Mouse (Mus musculus): ENCODE data around the gene Med24. TPM values are rescaled to one million over a fixed set of nuclear protein-coding genes. Genes with fewer than 3 reads are reported as not detected.

Gene Med24
- 40.2 and 55.7 TPM in 2 replicates for polyA plus RNA-seq (2012; ENCODE audit: insufficient read depth, low replicate concordance)

- Histone ChIP-seq H3K9me3 (peaks cover 2% of the 10 kb centered on the region), H3K27me3 (replicated peaks) (no peaks in the 10 kb centered on the region), H3K36me3 (replicated peaks; ENCODE audit: low read length) (peaks cover 38% of the 10 kb centered on the region), H3K4me3 (replicated peaks) (peak within 1 kb of the TSS; percentile 96), H3K4me1 (peaks cover 16% of the 10 kb centered on the region)
- TF ChIP-seq GATA1 (IDR thresholded peaks at IDR 0.05; ENCODE audit: borderline replicate concordance, low read length) (no peak), FLI1 (IDR thresholded peaks at IDR 0.05; ENCODE audit: low read length) (no peak)
These were observed at the start of gene Med24 for GRCm38 (mm10) chr11:98729119-98729588. Med24 (minus strand) TSS chr11:98729435.

- H3K36me3 ChIP-seq (replicated peaks; ENCODE audit: low read length) = peaks cover 2% of the 10 kb centered on the region
- no peaks in the 10 kb centered on the region for H3K9me3 ChIP-seq
- H3K4me1 ChIP-seq = peaks cover 85% of the 10 kb centered on the region
- TF ChIP-seq GATA1 (IDR thresholded peaks at IDR 0.05; ENCODE audit: borderline replicate concordance, low read length) (no peak), FLI1 (IDR thresholded peaks at IDR 0.05; ENCODE audit: low read length) (no peak)
- peak overlapping the region; percentile 62 for H3K4me3 ChIP-seq (replicated peaks)
- H3K27me3 ChIP-seq (replicated peaks) = no peaks in the 10 kb centered on the region
These were observed 48.7 kb upstream of the Med24 start for GRCm38 (mm10) chr11:98777888-98778287.

GRCm38 (mm10) chr11:98776843-98777590 lies 47.8 kb upstream of the Med24 start:
- no peak for TF ChIP-seq FLI1 (IDR thresholded peaks at IDR 0.05; ENCODE audit: low read length)
- no peak for TF ChIP-seq GATA1 (IDR thresholded peaks at IDR 0.05; ENCODE audit: borderline replicate concordance, low read length)
- H3K27me3 ChIP-seq (replicated peaks) = no peaks in the 10 kb centered on the region
- H3K36me3 ChIP-seq (replicated peaks; ENCODE audit: low read length) = peaks cover 4% of the 10 kb centered on the region
- peak overlapping the region; percentile 92 for H3K4me3 ChIP-seq (replicated peaks)
- peaks cover 85% of the 10 kb centered on the region for H3K4me1 ChIP-seq
- no peaks in the 10 kb centered on the region for H3K9me3 ChIP-seq

GRCm38 (mm10) chr11:98776052-98776764 lies 47.0 kb upstream of the Med24 start:
- TF ChIP-seq GATA1 (IDR thresholded peaks at IDR 0.05; ENCODE audit: borderline replicate concordance, low read length) = no peak
- no peak for TF ChIP-seq FLI1 (IDR thresholded peaks at IDR 0.05; ENCODE audit: low read length)
- Histone ChIP-seq H3K27me3 (replicated peaks) (no peaks in the 10 kb centered on the region), H3K4me3 (replicated peaks) (peak overlapping the region; percentile 92), H3K36me3 (replicated peaks; ENCODE audit: low read length) (peaks cover 12% of the 10 kb centered on the region), H3K9me3 (no peaks in the 10 kb centered on the region), H3K4me1 (peaks cover 85% of the 10 kb centered on the region)

GRCm38 (mm10) chr11:98775348-98776051 lies 46.3 kb upstream of the Med24 start:
- no peak for TF ChIP-seq FLI1 (IDR thresholded peaks at IDR 0.05; ENCODE audit: low read length)
- no peak for TF ChIP-seq GATA1 (IDR thresholded peaks at IDR 0.05; ENCODE audit: borderline replicate concordance, low read length)
- Histone ChIP-seq H3K9me3 (no peaks in the 10 kb centered on the region), H3K4me1 (peaks cover 91% of the 10 kb centered on the region), H3K4me3 (replicated peaks) (peak overlapping the region; percentile 92), H3K36me3 (replicated peaks; ENCODE audit: low read length) (peaks cover 19% of the 10 kb centered on the region), H3K27me3 (replicated peaks) (no peaks in the 10 kb centered on the region)

- Histone ChIP-seq H3K9me3 (no peaks in the 10 kb centered on the region), H3K36me3 (replicated peaks; ENCODE audit: low read length) (peaks cover 26% of the 10 kb centered on the region), H3K4me1 (peaks cover 93% of the 10 kb centered on the region), H3K4me3 (replicated peaks) (peak within 1 kb of the TSS; percentile 92), H3K27me3 (replicated peaks) (no peaks in the 10 kb centered on the region)
- TF ChIP-seq GATA1 (IDR thresholded peaks at IDR 0.05; ENCODE audit: borderline replicate concordance, low read length) (no peak), FLI1 (IDR thresholded peaks at IDR 0.05; ENCODE audit: low read length) (no peak)
These were observed 45.5 kb upstream of the Med24 start, which contains the start of gene Nr1d1 for GRCm38 (mm10) chr11:98774582-98775347. Nr1d1 (minus strand) TSS chr11:98775333.

GRCm38 (mm10) chr11:98773635-98774295 lies 44.5 kb upstream of the Med24 start:
- H3K4me1 ChIP-seq = peaks cover 97% of the 10 kb centered on the region
- no peaks in the 10 kb centered on the region for H3K9me3 ChIP-seq
- peaks cover 35% of the 10 kb centered on the region for H3K36me3 ChIP-seq (replicated peaks; ENCODE audit: low read length)
- peak overlapping the region; percentile 92 for H3K4me3 ChIP-seq (replicated peaks)
- TF ChIP-seq GATA1 (IDR thresholded peaks at IDR 0.05; ENCODE audit: borderline replicate concordance, low read length) = no peak
- no peak for TF ChIP-seq FLI1 (IDR thresholded peaks at IDR 0.05; ENCODE audit: low read length)
- H3K27me3 ChIP-seq (replicated peaks) = no peaks in the 10 kb centered on the region

- H3K4me3 ChIP-seq (replicated peaks) = peak overlapping the region; percentile 92
- no peaks in the 10 kb centered on the region for H3K27me3 ChIP-seq (replicated peaks)
- TF ChIP-seq GATA1 (IDR thresholded peaks at IDR 0.05; ENCODE audit: borderline replicate concordance, low read length) (no peak), FLI1 (IDR thresholded peaks at IDR 0.05; ENCODE audit: low read length) (no peak)
- H3K4me1 ChIP-seq = peaks cover 99% of the 10 kb centered on the region
- no peaks in the 10 kb centered on the region for H3K9me3 ChIP-seq
- peaks cover 45% of the 10 kb centered on the region for H3K36me3 ChIP-seq (replicated peaks; ENCODE audit: low read length)
These were observed 43.5 kb upstream of the Med24 start for GRCm38 (mm10) chr11:98772667-98773171.

Measured in megakaryocyte, embryonic 14.5 days (primary cell).